Mouse (Mus musculus) mouse trophoblast stem cell (cell line): ENCODE data around the gene Kyat1.

Source experiments
- in situ Hi-C, 2 experiments: fragments of 300-500 bp; cut with MseI, MboI; formaldehyde crosslinking; loops; 2 replicates in 1 of 2; 3 replicates in 1 of 2; pipeline ENCODE4 v1.15.1; 2025

The Kyat1 gene

DNA sequence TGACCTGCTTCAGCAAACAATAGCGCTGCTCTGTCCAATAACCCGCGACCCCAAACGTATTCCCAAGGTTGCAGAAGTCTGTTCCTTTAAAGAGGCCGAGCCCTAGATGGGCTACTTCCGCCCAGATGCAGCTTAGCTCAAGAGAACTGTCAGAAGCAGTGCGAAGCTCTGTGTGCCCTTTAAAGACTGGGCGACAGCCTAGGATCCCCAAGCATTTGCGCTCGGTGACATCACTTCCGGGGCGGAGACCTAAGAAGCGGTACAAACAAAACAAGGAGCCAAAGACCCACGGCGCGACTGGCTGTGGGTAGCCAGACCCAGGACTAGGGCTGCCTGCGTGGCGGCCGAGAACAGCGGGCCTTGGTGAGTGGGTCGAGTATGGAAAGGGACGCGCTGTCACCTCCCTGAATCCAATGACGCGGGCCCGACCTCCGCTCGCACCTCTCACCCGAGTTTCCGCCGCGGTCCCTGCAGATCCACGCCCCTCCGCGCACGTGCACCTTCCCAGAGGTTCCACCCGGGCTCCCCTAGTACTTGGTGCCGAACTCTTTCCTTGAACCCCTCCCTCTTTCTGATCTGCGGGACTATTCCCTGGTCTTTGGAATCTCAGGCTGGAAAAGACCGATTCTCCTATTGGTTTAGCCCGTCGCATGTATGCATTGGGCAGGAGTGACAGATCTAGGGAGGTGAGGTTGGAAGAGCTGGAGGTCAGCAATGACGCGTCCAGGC is at the start of gene Kyat1:
Gene Kyat1 (minus strand): TSS at position 219 of the 729 bp plus-strand sequence.
- in situ Hi-C loops = no loop called here

DNA sequence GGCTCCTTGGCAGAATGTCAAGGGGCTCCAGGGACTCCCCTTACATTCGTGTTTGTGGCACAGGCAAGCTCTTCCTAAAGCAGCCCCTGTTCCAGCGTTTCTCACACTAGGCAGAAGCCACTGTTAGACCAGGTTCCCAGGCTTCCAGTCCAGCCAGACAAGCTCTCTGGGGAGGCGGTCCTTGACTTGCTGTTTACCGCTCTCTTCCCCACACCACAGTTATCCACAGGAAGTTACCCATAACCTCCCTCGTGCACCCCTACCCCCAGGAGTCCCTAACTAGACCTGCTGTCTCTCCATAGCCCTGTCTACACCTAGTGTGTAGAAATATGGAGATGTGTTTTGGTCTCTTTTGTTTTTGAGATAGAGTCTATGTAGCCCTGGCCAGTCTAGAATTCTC is 48.2 kb upstream of the Kyat1 start:
- in situ Hi-C loops = no loop called here

GRCm38 (mm10) chr2:30252521-30252920 is 46.9 kb upstream of the Kyat1 start:
- in situ Hi-C loops = no loop called here

DNA sequence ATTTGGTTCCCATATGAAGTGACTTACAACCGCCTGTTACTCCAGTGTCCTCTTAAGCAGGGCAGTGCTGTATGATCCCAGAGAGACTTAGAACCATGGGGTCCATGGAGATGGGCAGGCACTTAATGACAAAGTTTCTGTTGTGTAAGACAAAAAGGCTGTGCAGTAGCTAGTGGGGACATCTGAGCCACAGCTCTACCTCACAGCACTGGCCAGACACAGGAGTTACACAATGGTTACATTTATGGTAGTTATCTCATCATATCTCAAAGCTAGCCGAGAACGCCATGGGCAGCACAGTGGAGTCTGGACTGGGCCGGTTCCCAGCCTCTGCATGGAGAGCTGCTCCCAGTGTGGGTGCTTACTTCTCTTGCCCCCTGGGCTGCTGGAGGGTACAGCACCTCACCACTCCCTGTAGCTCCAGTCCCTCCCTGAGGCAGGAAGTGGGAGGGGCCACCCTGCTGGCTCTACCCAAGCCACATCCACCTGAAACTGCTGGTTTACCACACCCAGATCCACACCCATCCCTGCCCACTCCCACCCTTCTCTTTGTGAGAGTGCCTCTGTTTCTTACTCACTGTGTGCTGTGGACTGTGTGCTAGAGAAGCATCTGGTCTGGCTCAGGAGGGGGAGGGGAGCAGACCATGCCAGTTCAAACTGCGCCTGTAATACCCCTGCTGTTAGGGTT is 45.9 kb upstream of the Kyat1 start:
- in situ Hi-C loops = no loop called here

GRCm38 (mm10) chr2:30250166-30251128 is 44.8 kb upstream of the Kyat1 start:
- in situ Hi-C loops = no loop called here

DNA sequence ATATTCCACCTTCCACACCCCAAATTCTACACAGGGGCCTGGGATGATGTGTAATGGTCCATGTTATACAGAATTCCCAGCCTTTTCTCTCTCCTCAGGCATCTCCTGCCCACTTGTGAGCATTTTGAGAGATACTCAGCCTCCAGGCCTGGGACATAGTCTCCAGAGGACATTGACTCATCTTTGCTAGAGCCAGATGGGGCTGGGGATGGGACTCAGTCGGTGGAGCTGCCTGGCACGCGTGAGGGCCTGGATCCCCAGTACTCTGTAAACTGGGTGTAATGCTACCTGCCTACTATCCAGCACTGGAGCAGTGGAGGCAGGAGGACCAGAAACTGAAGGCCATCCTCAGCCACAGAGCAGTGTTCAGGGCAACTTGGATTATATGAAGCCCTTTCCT is 43.5 kb upstream of the Kyat1 start:
- in situ Hi-C loops = no loop called here

DNA sequence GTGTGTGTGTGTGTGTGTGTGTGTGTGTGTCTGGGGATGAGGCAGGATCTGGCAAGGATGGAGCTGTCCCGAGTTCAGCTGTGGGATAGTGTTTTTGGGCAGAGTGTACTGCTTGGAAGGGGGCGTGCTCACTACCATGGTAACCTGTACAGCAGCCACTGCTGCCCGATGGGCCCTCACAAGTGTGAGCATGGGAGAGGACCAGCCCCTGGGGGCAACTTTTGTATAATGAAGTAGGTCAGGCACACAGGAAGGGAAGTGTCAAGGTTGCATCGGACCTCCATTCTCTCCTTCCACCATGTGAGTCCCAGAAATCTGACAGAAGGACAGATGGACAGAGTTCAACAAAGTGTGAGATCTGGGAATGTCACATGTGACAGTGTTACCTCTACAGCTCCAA is 42.0 kb upstream of the Kyat1 start:
- in situ Hi-C loops = no loop called here

GRCm38 (mm10) chr2:30247036-30247435 is 41.4 kb upstream of the Kyat1 start:
- in situ Hi-C loops = no loop called here

GRCm38 (mm10) chr2:30244595-30245178 is 39.0 kb upstream of the Kyat1 start:
- in situ Hi-C loops = no loop called here

DNA sequence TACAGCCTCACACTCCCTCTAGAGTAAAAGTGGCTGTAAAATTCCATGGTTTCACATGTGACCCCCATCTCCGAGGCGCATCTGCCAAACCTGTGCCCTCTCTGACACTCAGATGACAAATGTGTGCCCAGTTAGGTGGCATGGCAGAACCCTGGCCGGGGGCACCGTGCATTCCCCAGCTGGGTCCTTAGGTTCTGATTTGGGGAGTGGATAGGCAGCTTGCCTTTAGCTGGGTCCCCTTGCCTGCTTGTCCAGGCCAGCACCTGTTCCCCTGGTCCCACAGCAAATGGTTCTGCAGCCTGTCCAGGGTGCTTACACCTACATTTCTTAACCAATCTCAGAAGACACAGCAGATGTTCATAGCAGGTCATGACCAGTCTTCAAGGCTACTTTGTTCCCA is 37.7 kb upstream of the Kyat1 start:
- in situ Hi-C loops = no loop called here

- in situ Hi-C loops = no loop called here
These were observed 36.9 kb upstream of the Kyat1 start for GRCm38 (mm10) chr2:30242509-30242908.

- in situ Hi-C loops = no loop called here
These were observed 34.6 kb upstream of the Kyat1 start, which contains the start of gene Gm28035 for GRCm38 (mm10) chr2:30240267-30240666. Gm28035 (plus strand) TSS chr2:30240567.

DNA sequence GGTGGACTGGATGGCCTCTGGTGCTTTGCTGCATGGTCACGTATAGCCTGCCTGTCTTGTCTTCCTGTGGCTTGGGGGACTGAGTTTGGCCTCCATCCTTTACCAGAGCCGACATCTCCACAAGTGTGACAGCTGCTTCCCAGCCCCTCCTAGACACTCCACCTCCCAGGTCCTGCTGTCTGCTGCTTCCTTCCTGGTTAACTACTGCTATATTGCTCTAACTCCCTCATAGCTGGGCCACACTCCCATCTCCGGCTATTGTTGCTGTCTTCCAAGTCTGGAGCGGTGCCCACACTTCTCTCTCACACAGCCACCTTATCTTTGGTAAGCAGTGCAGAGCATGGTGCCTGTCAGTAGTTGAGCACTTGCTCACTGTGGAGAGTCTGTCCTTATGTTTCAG is 34.1 kb upstream of the Kyat1 start:
- in situ Hi-C loops = no loop called here

DNA sequence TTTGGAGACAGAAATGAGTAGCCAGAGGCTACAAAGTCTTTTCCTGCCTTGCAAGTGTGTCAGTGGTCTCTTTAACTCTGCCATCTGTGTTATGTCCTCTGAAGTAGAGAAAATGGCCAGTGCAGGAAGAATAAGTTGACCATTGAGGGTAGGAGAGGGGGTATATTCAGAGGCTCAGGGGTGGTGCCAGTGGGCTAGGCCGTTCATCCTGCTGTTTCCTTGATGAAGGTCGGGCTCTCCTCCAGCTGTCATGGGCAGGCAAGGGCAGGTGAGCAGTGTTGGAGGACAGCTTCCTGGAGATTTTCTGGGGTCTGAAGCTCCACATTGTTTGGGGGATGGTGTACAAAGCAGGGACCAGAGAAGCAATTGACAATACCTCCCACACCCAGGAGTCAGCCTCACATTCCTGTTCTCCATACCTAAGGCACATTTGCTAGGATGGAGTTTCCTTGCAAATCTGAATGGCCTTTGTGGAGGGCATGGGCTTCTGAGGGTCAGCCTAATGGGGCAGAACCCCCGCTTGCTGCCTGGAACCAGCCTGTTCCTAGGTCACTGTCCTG is 33.3 kb upstream of the Kyat1 start:
- in situ Hi-C loops = no loop called here

GRCm38 (mm10) chr2:30237881-30238280 is 32.2 kb upstream of the Kyat1 start:
- in situ Hi-C loops = no loop called here

- in situ Hi-C loops = no loop called here
These were observed 31.7 kb upstream of the Kyat1 start, which contains the start of gene Lrrc8a for GRCm38 (mm10) chr2:30237199-30237880. Lrrc8a (plus strand) TSS chr2:30237715.

- in situ Hi-C loops = no loop called here
These were observed 31.0 kb upstream of the Kyat1 start for GRCm38 (mm10) chr2:30236426-30237198.

GRCm38 (mm10) chr2:30235593-30235992 is 29.9 kb upstream of the Kyat1 start:
- in situ Hi-C loops = no loop called here

DNA sequence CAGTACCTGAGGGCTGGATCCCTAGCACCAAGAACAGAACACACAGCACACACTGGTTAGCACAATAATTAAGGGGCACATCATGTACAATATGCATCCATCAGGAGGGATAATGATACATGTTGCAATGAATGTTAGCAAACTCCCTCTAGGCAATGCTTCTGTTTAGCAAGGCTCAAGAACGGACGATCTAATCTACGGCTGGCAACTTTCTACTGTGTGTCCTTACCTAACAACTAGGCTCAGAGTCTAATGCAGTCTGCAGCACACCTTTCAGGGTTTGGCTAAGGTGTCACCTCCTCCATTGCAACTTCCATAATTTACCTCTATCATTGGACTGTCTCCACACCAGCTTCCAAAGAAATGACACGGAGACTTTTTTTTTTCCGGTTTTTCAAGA is 10.6 kb upstream of the Kyat1 start:
- in situ Hi-C loops = no loop called here

GRCm38 (mm10) chr2:30215493-30215892 is 9.8 kb upstream of the Kyat1 start:
- in situ Hi-C loops = no loop called here
